Mouse (Mus musculus) myocyte (in vitro differentiated cells): ENCODE results near the gene Fto.

Source experiments
- CEBPB ChIP-seq: IDR thresholded peaks from 2 replicates; pipeline ENCODE4 v1.6.1; 2011; ENCODE audit warnings: mild to moderate bottlenecking, moderate library complexity; ENCODE audit not compliant: poor library complexity, insufficient read depth, severe bottlenecking
- E2F4 ChIP-seq: IDR thresholded peaks from one replicate; pipeline ENCODE4 v1.6.1; 2011; ENCODE audit warnings: mild to moderate bottlenecking, control low read depth, moderate library complexity; ENCODE audit not compliant: insufficient read depth
- MAX ChIP-seq: IDR thresholded peaks from one replicate; pipeline ENCODE4 v1.6.1; 2011; ENCODE audit warnings: low read depth, mild to moderate bottlenecking, control low read depth
- MYOD1 ChIP-seq, 3 experiments: IDR thresholded peaks; one replicate each; pipeline ENCODE4 v1.6.1; 2011; ENCODE audit warnings: control low read depth in 2 of 3, low read depth in 2 of 3, mild to moderate bottlenecking in 2 of 3, moderate library complexity in 1 of 3; ENCODE audit not compliant: insufficient read length in 2 of 3, control insufficient read depth in 1 of 3
- MYOG ChIP-seq, 3 experiments: IDR thresholded peaks; one replicate each; pipeline ENCODE4 v1.6.1; 2011; ENCODE audit warnings: control low read depth in 2 of 3, low read depth in 2 of 3, mild to moderate bottlenecking in 2 of 3; ENCODE audit not compliant: insufficient read length in 2 of 3, control insufficient read depth in 1 of 3, insufficient read depth in 1 of 3
- POLR2A ChIP-seq: IDR thresholded peaks from one replicate; pipeline ENCODE4 v1.6.1; 2011; ENCODE audit warnings: low read depth, mild to moderate bottlenecking, control low read depth, moderate library complexity; ENCODE audit not compliant: insufficient read length
- POLR2AphosphoS2 ChIP-seq: IDR thresholded peaks from one replicate; pipeline ENCODE4 v1.6.1; 2011; ENCODE audit warnings: low read depth, control low read depth; ENCODE audit not compliant: insufficient read length
- SRF ChIP-seq: IDR thresholded peaks from one replicate; pipeline ENCODE4 v1.6.1; 2011; ENCODE audit warnings: low read depth; ENCODE audit not compliant: control insufficient read depth, insufficient read length
- TCF12 ChIP-seq: IDR thresholded peaks from one replicate; pipeline ENCODE4 v1.6.1; 2011; ENCODE audit warnings: mild to moderate bottlenecking, control low read depth; ENCODE audit not compliant: poor library complexity, insufficient read depth, severe bottlenecking
- TCF3 ChIP-seq: IDR thresholded peaks from one replicate; pipeline ENCODE4 v1.6.1; 2011; ENCODE audit warnings: low read depth, control low read depth; ENCODE audit not compliant: insufficient read length
- USF1 ChIP-seq: IDR thresholded peaks from one replicate; pipeline ENCODE4 v1.6.1; 2011; ENCODE audit warnings: low read depth, mild to moderate bottlenecking, control low read depth, moderate library complexity

- no peak for TF ChIP-seq MYOD1 (IDR thresholded peaks at IDR 0.05; ENCODE audit: control insufficient read depth in 1 of 3, insufficient read length in 2 of 3, low read depth in 2 of 3)
- TF ChIP-seq POLR2A, result no peak
- TF ChIP-seq MAX, result no peak
- TF ChIP-seq E2F4, result no peak
- no peak for TF ChIP-seq POLR2AphosphoS2
- TF ChIP-seq MYOG (IDR thresholded peaks at IDR 0.05; ENCODE audit: control insufficient read depth in 1 of 3, insufficient read depth in 1 of 3, insufficient read length in 2 of 3, low read depth in 2 of 3), result no peak
- no peak for TF ChIP-seq USF1
- no peak for TF ChIP-seq TCF12
- TF ChIP-seq SRF, result no peak
- no peak for TF ChIP-seq TCF3
- TF ChIP-seq CEBPB, result no peak
These were observed 297.9 kb downstream of the Fto start for GRCm38 (mm10) chr8:91611191-91611590.
